Mouse (Mus musculus) C2C12 (cell line): ENCODE data around the gene Slc37a3.

ENCODE experiments used
- CTCF ChIP-seq: IDR thresholded peaks from one replicate; pipeline ENCODE4 v1.5.1; 2011; ENCODE audit not compliant: control insufficient read depth, insufficient read depth, insufficient read length
- MAX ChIP-seq: IDR thresholded peaks from one replicate; pipeline ENCODE4 v1.6.1; 2011; ENCODE audit warnings: mild to moderate bottlenecking, control low read depth
- MYOD1 ChIP-seq: IDR thresholded peaks from one replicate; pipeline ENCODE4 v1.6.1; 2011; ENCODE audit warnings: low read depth; ENCODE audit not compliant: control insufficient read depth, insufficient read length

DNA sequence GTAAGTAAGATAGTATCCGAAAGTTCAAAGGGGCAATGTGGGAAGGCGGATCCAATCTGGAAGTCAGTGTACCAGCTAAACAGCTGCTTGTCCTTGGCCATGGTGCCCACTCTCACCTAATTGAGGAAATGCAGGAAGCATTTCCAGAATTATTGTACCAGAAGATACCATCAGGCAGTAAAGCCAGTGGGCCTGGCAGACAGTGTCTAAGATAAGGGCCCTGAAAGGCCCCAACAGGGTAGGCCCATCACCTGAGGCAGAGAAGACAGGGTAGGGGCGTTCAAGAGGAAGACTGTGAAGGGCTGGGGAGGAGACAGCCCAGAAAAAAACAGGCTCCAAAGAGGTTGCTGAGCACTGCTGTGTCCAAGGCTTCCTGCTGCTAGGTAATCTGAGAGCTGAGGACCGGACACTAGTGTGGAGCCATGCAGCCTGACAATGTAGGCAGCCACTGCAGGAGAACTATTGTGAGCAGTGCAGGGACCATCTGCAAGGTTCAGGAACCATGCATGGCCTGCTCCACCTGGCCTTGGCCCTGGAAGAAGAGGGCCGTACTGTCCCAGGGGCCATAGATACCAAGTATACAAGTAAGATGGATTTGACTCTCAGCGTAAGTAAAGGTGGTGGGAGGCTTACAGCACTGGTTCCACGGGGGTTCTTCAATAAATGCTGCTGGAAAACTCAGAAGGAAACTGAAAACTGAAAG, 45.3 kb downstream of the Slc37a3 start:
- no peak for TF ChIP-seq MYOD1
- TF ChIP-seq CTCF = no peak
- no peak for TF ChIP-seq MAX
